Mouse (Mus musculus) left cerebral cortex, postnatal 4 days (tissue): Measurements from ENCODE around the gene Ankmy1. TPM values are rescaled to one million over a fixed set of nuclear protein-coding genes. Genes with fewer than 3 reads are reported as not detected.
A peak's percentile ranks its signal among the peaks of the same experiment; 100 is the strongest.

Source experiments
- DNase-seq: peaks from one replicate; pipeline ENCODE4 v3.0.0-alpha.2; 2022
- intact Hi-C: fragments of 180-260 bp; cut with DNase I; formaldehyde crosslinking; loops from one replicate; pipeline ENCODE4 v1.15.1; 2025
- total RNA-seq, 2 experiments: library from RNA; stranded (reverse); gene quantifications; 2 replicates each; pipeline ENCODE4 v1.2.3; 2021

The Ankmy1 gene
- total RNA-seq, 2 experiments from 2014 or later: 0.14 to 0.30 TPM

- DNase-seq: no peak
- intact Hi-C loops: no loop called here
Observed at GRCm38 (mm10) chr1:92877431-92877978, 25.2 kb downstream of the Ankmy1 start.

- no peak for DNase-seq
- intact Hi-C loops: no loop called here
Observed at GRCm38 (mm10) chr1:92875360-92876111, 27.2 kb downstream of the Ankmy1 start.

- DNase-seq: no peak
- intact Hi-C loops: no loop called here
Observed at GRCm38 (mm10) chr1:92874011-92874410, 28.7 kb downstream of the Ankmy1 start.

GRCm38 (mm10) chr1:92872666-92873065, 30.0 kb downstream of the Ankmy1 start:
- intact Hi-C loops: no loop called here
- no peak for DNase-seq

- intact Hi-C loops: no loop called here
- no peak for DNase-seq
Observed at GRCm38 (mm10) chr1:92869985-92870384, 32.7 kb downstream of the Ankmy1 start.

GRCm38 (mm10) chr1:92866170-92866569, 36.5 kb downstream of the Ankmy1 start:
- intact Hi-C loops: no loop called here
- DNase-seq: no peak

- no peak for DNase-seq
- intact Hi-C loops: no loop called here
Observed at GRCm38 (mm10) chr1:92863268-92863667, 39.4 kb downstream of the Ankmy1 start.

- intact Hi-C loops: no loop called here
- DNase-seq: no peak
Observed at GRCm38 (mm10) chr1:92861503-92861902, 41.2 kb downstream of the Ankmy1 start.

- DNase-seq: no peak
- intact Hi-C loops: no loop called here
Observed at GRCm38 (mm10) chr1:92852450-92852849, 50.3 kb downstream of the Ankmy1 start.

- DNase-seq: no peak
- intact Hi-C loops: loop anchor here (10.0 kb wide), 1 partner anchor 45 kb away; no protein-coding TSS in a partner anchor
Observed at GRCm38 (mm10) chr1:92849938-92850574, 52.6 kb downstream of the Ankmy1 start.

- peak; percentile 36 for DNase-seq
- intact Hi-C loops: loop anchor here (10.0 kb wide), 1 partner anchor 45 kb away; no protein-coding TSS in a partner anchor
Observed at GRCm38 (mm10) chr1:92849491-92849890, 53.2 kb downstream of the Ankmy1 start.

- intact Hi-C loops: loop anchor here (10.0 kb wide), 1 partner anchor 47 kb away; no protein-coding TSS in a partner anchor
- DNase-seq: peak; percentile 54
Observed at GRCm38 (mm10) chr1:92847873-92848839, 54.5 kb downstream of the Ankmy1 start.

- intact Hi-C loops: loop anchor here (10.0 kb wide), 1 partner anchor 49 kb away; no protein-coding TSS in a partner anchor
- DNase-seq: no peak
Observed at GRCm38 (mm10) chr1:92845889-92846288, 56.8 kb downstream of the Ankmy1 start.

GRCm38 (mm10) chr1:92841427-92841826, 61.3 kb downstream of the Ankmy1 start:
- DNase-seq: no peak
- intact Hi-C loops: loop anchor here (10.0 kb wide), 1 partner anchor 53 kb away; no protein-coding TSS in a partner anchor

- intact Hi-C loops: loop anchor here (10.0 kb wide), 1 partner anchor 54 kb away; no protein-coding TSS in a partner anchor
- DNase-seq: peak; percentile 56
Observed at GRCm38 (mm10) chr1:92840231-92840890, 62.3 kb downstream of the Ankmy1 start.

GRCm38 (mm10) chr1:92839211-92839610, 63.5 kb downstream of the Ankmy1 start:
- no peak for DNase-seq
- intact Hi-C loops: loop anchor here (5.0 kb wide), 1 partner anchor 142 kb away; no protein-coding TSS in a partner anchor

GRCm38 (mm10) chr1:92837931-92838833, 64.5 kb downstream of the Ankmy1 start:
- peak; percentile 97 for DNase-seq
- intact Hi-C loops: loop anchor here (5.0 kb wide), 1 partner anchor 141 kb away; no protein-coding TSS in a partner anchor

GRCm38 (mm10) chr1:92833987-92834706, 68.6 kb downstream of the Ankmy1 start:
- intact Hi-C loops: loop anchor here (5.0 kb wide), 2 partner anchors 187 to 312 kb away; partner anchors contain the start of gene Otos
- DNase-seq: peak; percentile 90
